Mouse (Mus musculus) forebrain, postnatal 0 days (tissue): ENCODE data around the gene Rad51b. TPM values are rescaled to one million over a fixed set of nuclear protein-coding genes. Genes with fewer than 3 reads are reported as not detected.

ENCODE experiments used
- ATAC-seq: fragments of 200-750 bp; cut with Nextera tagmentation; 2 replicates; pipeline ENCODE4 v1.8.0; 2017; ENCODE audit warnings: mild to moderate bottlenecking, moderate library complexity
- DNase-seq: peaks from one replicate; pipeline ENCODE4 v3.0.0-alpha.2; 2015
- H3K27ac ChIP-seq: fragments of 300-500 bp; sonication (generic); 2 replicates; pipeline ENCODE4 v1.5.1; 2014; ENCODE audit warnings: low read depth, mild to moderate bottlenecking, antibody characterized with exemption, low read length, moderate library complexity, mixed read lengths
- H3K27me3 ChIP-seq: fragments of 300-500 bp; sonication (generic); 2 replicates; pipeline ENCODE4 v1.6.1; 2014; ENCODE audit warnings: mild to moderate bottlenecking, low read length, mixed read lengths; ENCODE audit not compliant: insufficient read depth
- H3K36me3 ChIP-seq: fragments of 300-500 bp; sonication (generic); 2 replicates; pipeline ENCODE4 v1.6.1; 2014; ENCODE audit warnings: mild to moderate bottlenecking, moderate library complexity; ENCODE audit not compliant: insufficient read depth
- H3K4me1 ChIP-seq: fragments of 300-500 bp; sonication (generic); 2 replicates; pipeline ENCODE4 v1.6.1; 2014; ENCODE audit warnings: antibody characterized with exemption; ENCODE audit not compliant: insufficient read depth
- H3K4me2 ChIP-seq: fragments of 300-500 bp; sonication (generic); 2 replicates; pipeline ENCODE4 v1.6.1; 2014; ENCODE audit warnings: low read depth, mild to moderate bottlenecking, moderate library complexity
- H3K4me3 ChIP-seq: fragments of 300-500 bp; sonication (generic); 2 replicates; pipeline ENCODE4 v1.5.1; 2014; ENCODE audit warnings: low read depth, low read length, mixed read lengths
- H3K9ac ChIP-seq: fragments of 300-500 bp; sonication (generic); 2 replicates; pipeline ENCODE4 v1.6.1; 2014; ENCODE audit warnings: mild to moderate bottlenecking
- H3K9me3 ChIP-seq: fragments of 300-500 bp; sonication (generic); 2 replicates; pipeline ENCODE4 v1.6.1; 2016; ENCODE audit warnings: low read length
- CTCF ChIP-seq: sonication (generic); IDR thresholded peaks from 2 replicates; pipeline ENCODE4 v1.5.1; 2016; ENCODE audit warnings: antibody characterized with exemption, control low read depth, low read depth
- WGBS: fragments of 180-500 bp; shearing (Covaris S2); extraction: QIAGEN DNeasy Blood & Tissue Kit; methylation state at CpG from one replicate; pipeline ENCODE4 v1.1.7; 2014; 5-methylcytosine and 5-hydroxymethylcytosine counted together
- polyA plus RNA-seq: library from polyadenylated mRNA; unstranded; fragments of >200 nt; fragmentation: Nextera tagmentation; extraction: Ambion mirVana; gene quantifications from 2 replicates; pipeline ENCODE4 v1.2.1, GENCODE M21; 2015
- total RNA-seq: library from RNA; depleted of rRNA; stranded (reverse); fragments of >200 nt; gene quantifications from 2 replicates; pipeline ENCODE4 v1.2.3, GENCODE M21; 2014

Gene Rad51b
- total and polyA plus RNA-seq, 2 experiments from 2014 or later, result 0.62 to 1.1 TPM

DNA sequence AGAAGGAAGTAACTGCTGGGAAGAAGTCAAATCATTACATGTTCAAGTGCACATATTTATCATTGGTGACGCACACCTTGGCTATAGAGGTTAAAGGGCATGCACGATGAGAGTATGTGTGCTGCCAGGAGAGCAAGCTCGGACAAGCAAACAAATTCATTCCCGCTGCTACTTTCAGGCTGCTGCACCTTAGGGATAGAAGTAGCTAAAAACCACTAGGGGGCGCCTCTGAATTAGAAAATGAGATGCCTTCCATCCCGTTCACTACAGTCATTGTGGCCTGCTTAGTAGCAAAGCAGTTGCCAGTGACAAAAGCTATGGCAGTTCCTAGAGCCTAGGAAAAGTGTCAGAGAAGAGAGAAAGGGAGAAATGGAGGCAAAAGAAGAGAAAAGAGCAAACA is 50.6 kb downstream of the Rad51b start:
- Histone ChIP-seq H3K4me1 (no peaks in the 10 kb centered on the region), H3K4me3 (no peak overlapping the region), H3K27me3 (no peaks in the 10 kb centered on the region), H3K27ac (no peak overlapping the region), H3K9ac (no peak overlapping the region), H3K4me2 (no peak overlapping the region), H3K36me3 (no peaks in the 10 kb centered on the region), H3K9me3 (no peaks in the 10 kb centered on the region)
- ATAC-seq, result peak; percentile 84
- WGBS, result 4% methylated on average over 6 of the region's 6 CpGs
- peak; percentile 85 for DNase-seq
- TF ChIP-seq CTCF, result peak; percentile 81

DNA sequence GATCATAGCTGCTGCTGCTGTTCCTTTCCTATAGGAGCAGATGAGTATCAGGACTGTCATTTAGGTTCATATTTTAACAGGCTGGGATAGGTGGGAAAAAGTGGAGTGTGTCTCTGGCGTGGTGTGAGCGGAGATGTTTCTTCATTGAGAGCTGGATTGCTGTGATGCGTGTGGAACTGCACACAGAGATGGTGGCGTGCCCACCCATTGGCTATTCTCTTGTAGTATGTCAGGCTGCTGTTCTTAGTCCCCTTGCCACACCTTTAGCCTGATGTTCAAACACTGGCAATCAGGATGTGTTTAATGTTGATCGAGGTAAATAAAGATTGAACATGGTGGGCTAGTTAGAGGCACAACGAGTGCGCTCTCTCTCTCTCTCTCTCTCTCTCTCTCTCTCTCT is 54.4 kb downstream of the Rad51b start:
- H3K4me1 ChIP-seq, result no peaks in the 10 kb centered on the region
- no peaks in the 10 kb centered on the region for H3K27me3 ChIP-seq
- no peak overlapping the region for H3K9ac ChIP-seq
- H3K27ac ChIP-seq, result no peak overlapping the region
- H3K9me3 ChIP-seq, result no peaks in the 10 kb centered on the region
- TF ChIP-seq CTCF, result no peak
- no peak for DNase-seq
- H3K36me3 ChIP-seq, result no peaks in the 10 kb centered on the region
- H3K4me3 ChIP-seq, result no peak overlapping the region
- no peak overlapping the region for H3K4me2 ChIP-seq
- no peak for ATAC-seq
- WGBS, result 96% methylated on average over 7 of the region's 7 CpGs

DNA sequence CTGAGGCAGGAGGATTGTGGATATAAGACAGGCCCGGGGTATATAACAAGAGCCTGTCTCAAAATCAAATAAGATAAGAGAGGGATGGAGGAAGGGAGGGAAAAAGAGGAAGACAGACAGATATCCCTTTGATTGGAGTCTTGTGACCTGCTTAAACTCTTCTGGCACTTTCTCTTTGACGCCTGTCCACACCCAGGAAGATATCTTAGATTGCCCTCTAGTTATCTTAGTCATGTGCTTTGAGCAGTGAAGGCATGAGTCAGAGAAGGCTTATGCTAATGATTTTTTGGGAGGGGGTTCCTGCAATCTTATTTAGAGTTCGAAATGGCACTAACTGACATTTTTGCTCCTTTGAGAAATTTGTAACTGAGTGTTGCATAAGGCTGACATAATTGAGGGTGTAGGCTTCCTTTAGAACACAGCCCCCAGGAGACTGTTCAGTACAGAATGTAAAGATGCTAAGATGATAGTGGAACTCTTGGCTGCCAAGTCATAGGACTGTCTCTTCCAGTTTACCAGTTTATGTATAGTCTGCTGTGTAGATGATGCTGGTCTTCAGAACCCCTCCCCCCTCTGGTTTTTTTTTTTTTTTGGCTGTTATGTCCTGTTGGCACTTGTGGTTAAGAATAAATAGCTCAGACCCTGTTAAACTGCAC is 55.1 kb downstream of the Rad51b start:
- Histone ChIP-seq H3K27me3 (no peaks in the 10 kb centered on the region), H3K4me1 (no peaks in the 10 kb centered on the region)

DNA sequence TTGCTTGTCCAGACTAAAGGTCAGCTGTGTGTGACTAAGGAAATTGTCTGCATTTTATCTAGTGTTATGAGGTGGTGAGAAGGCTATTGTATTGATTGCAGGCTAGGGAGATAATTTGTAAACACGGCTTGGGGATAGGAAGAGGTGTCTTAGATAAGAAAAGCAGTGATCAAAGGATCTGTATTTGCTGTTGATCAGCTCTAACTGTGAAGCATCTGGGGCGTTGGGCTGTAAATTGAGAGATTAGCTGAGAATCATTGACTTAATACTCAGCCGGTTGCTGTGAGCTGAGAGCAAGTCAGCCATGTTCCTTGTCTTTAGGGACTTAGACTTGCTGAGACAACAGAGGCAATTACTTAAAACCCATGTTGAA is 55.6 kb downstream of the Rad51b start:
- Histone ChIP-seq H3K4me3 (no peak overlapping the region), H3K4me1 (no peaks in the 10 kb centered on the region), H3K9me3 (no peaks in the 10 kb centered on the region), H3K27me3 (no peaks in the 10 kb centered on the region), H3K4me2 (no peak overlapping the region), H3K9ac (no peak overlapping the region), H3K36me3 (no peaks in the 10 kb centered on the region), H3K27ac (no peak overlapping the region)
- no peak for DNase-seq
- no peak for ATAC-seq
- no peak for TF ChIP-seq CTCF
- WGBS, result 22% methylated on average over 3 of the region's 3 CpGs

More for the DNA sequence above, 55.1 kb downstream of the Rad51b start:
- Histone ChIP-seq H3K4me2 (no peak overlapping the region), H3K36me3 (no peaks in the 10 kb centered on the region), H3K27ac (no peak overlapping the region), H3K9ac (no peak overlapping the region), H3K9me3 (no peaks in the 10 kb centered on the region), H3K4me3 (no peak overlapping the region)
- ATAC-seq, result no peak
- DNase-seq, result no peak
- TF ChIP-seq CTCF, result no peak
- WGBS, result 92% methylated on average over 3 of the region's 3 CpGs

DNA sequence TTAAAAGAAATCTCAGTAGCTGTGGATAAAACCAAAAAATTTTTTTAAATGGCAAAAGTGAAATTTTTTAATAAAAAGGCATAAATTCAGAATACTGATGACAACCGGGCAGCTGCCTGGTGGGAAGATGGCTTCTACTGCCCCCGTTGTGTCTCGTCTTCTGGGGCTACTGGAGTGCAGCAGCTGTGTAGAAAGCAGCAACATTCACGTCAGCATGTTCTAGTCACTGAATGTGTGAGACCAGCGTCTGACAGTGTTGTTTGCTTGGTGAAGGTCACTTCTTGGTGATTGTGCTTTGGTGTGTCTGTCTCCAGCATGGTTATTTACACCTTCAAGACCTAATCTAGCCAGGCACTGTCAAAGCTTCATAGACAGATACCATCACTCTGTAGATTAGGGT is 56.3 kb downstream of the Rad51b start:
- no peaks in the 10 kb centered on the region for H3K36me3 ChIP-seq
- ATAC-seq, result no peak
- no peaks in the 10 kb centered on the region for H3K4me1 ChIP-seq
- no peak overlapping the region for H3K9ac ChIP-seq
- H3K4me3 ChIP-seq, result no peak overlapping the region
- 56% methylated on average over 5 of the region's 5 CpGs for WGBS
- TF ChIP-seq CTCF, result no peak
- H3K27me3 ChIP-seq, result no peaks in the 10 kb centered on the region
- no peaks in the 10 kb centered on the region for H3K9me3 ChIP-seq
- DNase-seq, result no peak
- H3K27ac ChIP-seq, result no peak overlapping the region
- H3K4me2 ChIP-seq, result no peak overlapping the region

DNA sequence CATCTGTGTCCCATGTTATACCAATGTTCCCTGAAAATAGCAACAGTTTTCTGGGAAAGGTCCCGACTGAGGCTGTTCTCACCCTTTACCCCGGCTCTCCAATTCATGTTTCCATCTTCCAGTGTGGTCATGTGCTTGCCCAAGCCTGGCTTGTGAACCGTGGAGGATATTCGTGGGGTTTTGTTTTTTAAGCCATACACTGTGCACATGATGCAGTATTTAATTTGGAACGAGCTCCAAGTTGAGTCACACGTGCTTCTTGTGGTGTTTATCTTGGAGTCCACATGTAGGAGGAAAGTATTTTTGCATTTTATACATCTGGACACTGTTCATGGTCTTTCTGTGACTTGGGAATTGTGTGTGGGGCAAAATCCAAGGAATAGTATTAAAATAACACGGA is 57.5 kb downstream of the Rad51b start:
- H3K27ac ChIP-seq, result no peak overlapping the region
- H3K4me2 ChIP-seq, result no peak overlapping the region
- H3K4me1 ChIP-seq, result no peaks in the 10 kb centered on the region
- no peaks in the 10 kb centered on the region for H3K36me3 ChIP-seq
- TF ChIP-seq CTCF, result no peak
- H3K9ac ChIP-seq, result no peak overlapping the region
- no peak overlapping the region for H3K4me3 ChIP-seq
- no peaks in the 10 kb centered on the region for H3K9me3 ChIP-seq
- DNase-seq (no peak), ATAC-seq (no peak)
- WGBS, result 71% methylated on average over 7 of the region's 7 CpGs
- no peaks in the 10 kb centered on the region for H3K27me3 ChIP-seq

DNA sequence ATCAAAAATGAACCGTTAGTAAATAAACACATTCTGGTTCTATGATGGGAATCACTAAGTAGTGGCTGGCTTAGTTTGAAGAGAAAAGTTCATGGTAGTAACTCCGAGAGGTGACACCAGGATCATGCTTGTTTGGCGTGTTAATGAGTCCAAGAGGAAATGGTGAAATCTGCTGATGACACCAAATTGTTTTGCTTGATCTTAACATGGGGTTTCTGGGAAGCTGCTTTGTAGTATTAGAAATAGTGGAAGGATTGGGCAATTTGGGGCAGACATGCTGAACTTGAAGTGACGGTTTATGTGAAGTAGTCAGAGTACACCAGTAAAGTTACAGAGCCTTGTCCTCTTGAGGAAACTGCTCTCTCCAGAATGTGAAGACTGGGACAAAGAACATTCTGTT is 59.1 kb downstream of the Rad51b start:
- Histone ChIP-seq H3K36me3 (no peaks in the 10 kb centered on the region), H3K4me3 (no peak overlapping the region), H3K4me1 (no peaks in the 10 kb centered on the region), H3K4me2 (no peak overlapping the region), H3K9me3 (no peaks in the 10 kb centered on the region), H3K27me3 (no peaks in the 10 kb centered on the region), H3K27ac (no peak overlapping the region), H3K9ac (no peak overlapping the region)
- ATAC-seq (no peak), DNase-seq (no peak)
- WGBS, result 86% methylated on average over 4 of the region's 4 CpGs
- no peak for TF ChIP-seq CTCF

DNA sequence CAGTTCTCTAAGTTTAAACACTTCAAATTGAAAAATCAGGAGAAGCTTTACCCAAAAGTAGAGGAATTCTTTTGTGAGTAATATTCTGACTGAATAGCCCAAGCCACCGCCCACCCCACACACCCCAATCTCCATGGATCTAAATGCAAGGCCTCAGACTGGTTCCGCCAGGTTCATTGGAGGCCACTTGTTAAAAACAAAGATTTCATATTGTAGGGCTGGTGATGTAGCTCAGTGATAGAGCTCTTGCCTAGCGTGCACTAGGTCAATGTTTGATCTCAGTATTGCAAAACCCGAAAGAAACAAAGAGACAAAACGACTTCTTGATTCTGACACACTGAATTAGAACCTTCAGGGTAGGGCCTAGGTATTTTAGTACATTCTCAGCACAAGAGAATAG is 60.5 kb downstream of the Rad51b start:
- Histone ChIP-seq H3K27me3 (no peaks in the 10 kb centered on the region), H3K4me3 (no peak overlapping the region), H3K4me1 (no peaks in the 10 kb centered on the region), H3K27ac (no peak overlapping the region), H3K36me3 (no peaks in the 10 kb centered on the region), H3K9ac (no peak overlapping the region), H3K4me2 (no peak overlapping the region), H3K9me3 (no peaks in the 10 kb centered on the region)
- WGBS, result 87% methylated on average over 5 of the region's 5 CpGs
- no peak for ATAC-seq
- TF ChIP-seq CTCF, result no peak
- no peak for DNase-seq
